Mouse (Mus musculus) liver, embryonic 14.5 days (tissue): ENCODE measurements around the gene Hist1h2ac. TPM values are rescaled to one million over a fixed set of nuclear protein-coding genes. Genes with fewer than 3 reads are reported as not detected.
A peak's percentile ranks its signal among the peaks of the same experiment; 100 is the strongest.

Source experiments
- ATAC-seq: fragments of 200-750 bp; cut with Nextera tagmentation; 2 replicates; pipeline ENCODE4 v1.8.0; 2017; ENCODE audit warnings: moderate number of reproducible peaks, mild to moderate bottlenecking, moderate library complexity; ENCODE audit not compliant: insufficient read depth
- DNase-seq, 3 experiments: peaks; one replicate each; pipeline ENCODE4 v3.0.0-alpha.2; 2012 to 2013; ENCODE audit warnings: low read depth in 3 of 3, low spot score in 3 of 3
- H3K27ac ChIP-seq: fragments of 300-500 bp; sonication (generic); 2 replicates; pipeline ENCODE4 v1.5.1; 2014; ENCODE audit warnings: moderate library complexity, mild to moderate bottlenecking, control low read depth, inconsistent platforms
- H3K27me3 ChIP-seq: fragments of 300-500 bp; sonication (generic); 2 replicates; pipeline ENCODE4 v1.6.1; 2014; ENCODE audit warnings: mild to moderate bottlenecking, low read length, moderate library complexity; ENCODE audit not compliant: control insufficient read depth, insufficient read depth
- H3K36me3 ChIP-seq: fragments of 300-500 bp; sonication (generic); replicated peaks from 2 replicates; pipeline ENCODE4 v1.6.1; 2014; ENCODE audit warnings: low read depth; ENCODE audit not compliant: control insufficient read depth, insufficient read depth
- H3K4me1 ChIP-seq, 2 experiments: fragments of 200-500 bp in 1 of 2; fragments of 300-500 bp in 1 of 2; sonication (generic) in 1 of 2; replicated peaks; 2 replicates each; pipeline ENCODE4 v1.6.1; 2012 to 2014; ENCODE audit warnings: antibody characterized with exemption in 1 of 2, inconsistent platforms in 1 of 2, low read length in 1 of 2; ENCODE audit not compliant: control insufficient read depth in 2 of 2, insufficient read depth in 2 of 2
- H3K4me2 ChIP-seq: fragments of 300-500 bp; sonication (generic); 2 replicates; pipeline ENCODE4 v1.6.1; 2014; ENCODE audit warnings: low read depth, mild to moderate bottlenecking, control low read depth, moderate library complexity
- H3K4me3 ChIP-seq, 2 experiments: fragments of 200-500 bp in 1 of 2; fragments of 300-500 bp in 1 of 2; sonication (generic) in 1 of 2; 2 replicates each; pipeline ENCODE4 v1.5.1; 2012 to 2014; ENCODE audit warnings: low read depth in 2 of 2, low read length in 2 of 2, mild to moderate bottlenecking in 2 of 2, control low read depth in 1 of 2, inconsistent platforms in 1 of 2, moderate library complexity in 1 of 2; ENCODE audit not compliant: insufficient read depth in 1 of 2
- H3K9ac ChIP-seq: fragments of 300-500 bp; sonication (generic); replicated peaks from 2 replicates; pipeline ENCODE4 v1.6.1; 2014; ENCODE audit warnings: mild to moderate bottlenecking, control low read depth, moderate library complexity
- H3K9me3 ChIP-seq: fragments of 300-500 bp; sonication (generic); 2 replicates; pipeline ENCODE4 v1.6.1; 2016; ENCODE audit warnings: low read length, mixed read lengths; ENCODE audit not compliant: control insufficient read depth
- CTCF ChIP-seq: IDR thresholded peaks from 2 replicates; pipeline ENCODE4 v1.5.1; 2016; ENCODE audit warnings: antibody characterized with exemption, low read depth, control low read depth
- EP300 ChIP-seq: IDR thresholded peaks from 2 replicates; pipeline ENCODE4 v1.6.1; 2016; ENCODE audit warnings: antibody characterized with exemption, low read depth
- WGBS: fragments of 180-500 bp; shearing (Covaris S2); extraction: QIAGEN DNeasy Blood & Tissue Kit; methylation state at CpG from one replicate; pipeline ENCODE4 v1.1.7; 2014; ENCODE audit not compliant: insufficient replicate concordance; 5-methylcytosine and 5-hydroxymethylcytosine counted together
- polyA plus RNA-seq, 2 experiments: library from polyadenylated mRNA; depleted of rRNA in 1 of 2; stranded (reverse) in 1 of 2; unstranded in 1 of 2; fragments of >200 nt; fragmentation: Nextera tagmentation in 1 of 2; extraction: Ambion mirVana in 1 of 2; gene quantifications; 2 replicates each; pipeline versions ENCODE4 v1.2.1 to v1.2.3; 2012 to 2014

The Hist1h2ac gene
- polyA plus RNA-seq, 2 experiments: 1.3 to 1.5 TPM

GRCm38 (mm10) chr13:23697491-23698299, 13.9 kb upstream of the Hist1h2ac start:
- peak overlapping the region; percentile 55 to 64 for H3K4me3 ChIP-seq
- peak overlapping the region; percentile 100 for H3K27ac ChIP-seq
- peak overlapping the region; percentile 69 for H3K4me2 ChIP-seq
- peak; percentile 68 for ATAC-seq
- peak; percentile 78 to 86 (median 84) for DNase-seq
- no peaks in the 10 kb centered on the region for H3K9me3 ChIP-seq
- peak; percentile 46 for TF ChIP-seq EP300
- TF ChIP-seq CTCF: peak; percentile 83
- no peaks in the 10 kb centered on the region for H3K36me3 ChIP-seq
- peak overlapping the region; percentile 94 for H3K9ac ChIP-seq
- H3K4me1 ChIP-seq: peaks cover 26% of the 10 kb centered on the region in 2 experiments
- no peaks in the 10 kb centered on the region for H3K27me3 ChIP-seq
- WGBS: under 1% methylated on average over 24 of the region's 32 CpGs

GRCm38 (mm10) chr13:23696061-23696474, 12.3 kb upstream of the Hist1h2ac start:
- peak overlapping the region; percentile 27 to 38 for H3K4me3 ChIP-seq

GRCm38 (mm10) chr13:23695514-23695913, 11.8 kb upstream of the Hist1h2ac start, which contains the start of gene Hist1h1t:
Gene Hist1h1t, plus strand, starts transcription at chr13:23695814.
- H3K36me3 ChIP-seq: no peaks in the 10 kb centered on the region
- peaks cover 21% of the 10 kb centered on the region in 2 experiments for H3K4me1 ChIP-seq
- TF ChIP-seq CTCF: no peak
- TF ChIP-seq EP300: no peak
- no peak for ATAC-seq
- peak within 1 kb of the TSS; percentile 94 for H3K9ac ChIP-seq
- H3K27ac ChIP-seq: peak within 1 kb of the TSS; percentile 100
- H3K4me3 ChIP-seq: peak within 1 kb of the TSS; percentile 27 to 38
- no peaks in the 10 kb centered on the region for H3K9me3 ChIP-seq
- no peaks in the 10 kb centered on the region for H3K27me3 ChIP-seq
- DNase-seq: no peak
- 46% methylated on average over 13 of the region's 13 CpGs for WGBS
- H3K4me2 ChIP-seq: peak within 1 kb of the TSS; percentile 69

More at GRCm38 (mm10) chr13:23696061-23696474, 12.3 kb upstream of the Hist1h2ac start:
- 29% methylated on average over 15 of the region's 15 CpGs for WGBS
- Histone ChIP-seq H3K27me3 (no peaks in the 10 kb centered on the region), H3K9ac (peak overlapping the region; percentile 94), H3K4me2 (peak overlapping the region; percentile 69), H3K27ac (peak overlapping the region; percentile 100), H3K4me1 (peaks cover 25 to 26% of the 10 kb centered on the region in 2 experiments), H3K9me3 (no peaks in the 10 kb centered on the region), H3K36me3 (no peaks in the 10 kb centered on the region)
- TF ChIP-seq EP300 (no peak), CTCF (no peak)
- DNase-seq (no peak), ATAC-seq (no peak)

DNA sequence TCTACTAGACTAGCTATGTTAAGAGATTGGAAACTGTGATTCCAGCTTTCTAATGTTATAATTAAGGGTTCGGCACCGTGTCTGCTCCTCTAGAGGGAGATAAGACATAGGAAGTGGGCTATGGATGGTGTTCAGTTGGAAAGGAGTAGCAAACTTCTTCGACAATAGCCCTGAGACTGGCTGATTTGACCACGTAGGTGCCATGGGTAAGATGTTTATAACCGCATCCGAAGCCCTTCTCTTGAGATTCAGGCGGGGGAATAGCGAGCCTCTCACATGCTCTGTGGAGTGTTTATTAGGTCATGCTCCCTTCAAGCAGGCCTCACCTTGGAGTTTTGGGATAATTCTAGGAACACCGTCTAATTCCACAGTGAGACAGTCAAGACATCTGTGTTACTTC, 11.2 kb upstream of the Hist1h2ac start:
- Histone ChIP-seq H3K36me3 (no peaks in the 10 kb centered on the region), H3K9ac (no peak overlapping the region), H3K4me1 (peaks cover 21% of the 10 kb centered on the region in 2 experiments), H3K4me2 (no peak overlapping the region; the same call in 1 of the 2 replicates), H3K4me3 (no peak overlapping the region), H3K27ac (no peak overlapping the region), H3K9me3 (no peaks in the 10 kb centered on the region), H3K27me3 (no peaks in the 10 kb centered on the region)
- DNase-seq (no peak), ATAC-seq (no peak)
- WGBS: 76% methylated on average over 9 of the region's 9 CpGs
- no peak for TF ChIP-seq EP300
- no peak for TF ChIP-seq CTCF

DNA sequence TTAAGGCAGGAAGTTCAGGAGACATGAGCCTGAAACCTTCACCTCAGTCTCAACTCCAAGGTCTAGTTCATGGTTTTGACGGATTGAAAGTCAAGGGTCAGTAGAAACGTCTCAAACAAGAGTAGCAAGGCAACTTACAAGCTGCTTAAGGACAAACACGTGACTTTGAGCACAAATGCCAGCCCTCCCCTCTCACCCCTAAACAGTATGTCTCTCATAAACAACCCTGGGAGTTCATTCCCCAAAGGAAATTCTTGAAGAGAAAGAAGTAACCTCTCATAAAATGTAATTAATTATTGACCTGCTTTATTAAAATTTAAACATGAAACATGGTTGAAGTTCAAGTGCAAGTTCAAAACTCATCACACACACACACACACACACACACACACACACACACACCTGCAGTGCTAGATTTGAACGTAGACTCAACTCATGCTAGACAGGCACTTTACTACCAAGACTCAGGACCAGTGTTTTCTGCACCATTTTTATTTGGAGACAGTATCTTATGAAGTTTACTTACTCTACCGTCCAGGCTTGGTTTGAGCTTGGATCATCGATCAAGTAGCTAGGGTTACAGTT, 10.2 kb upstream of the Hist1h2ac start:
- Histone ChIP-seq H3K4me1 (peaks cover 23 to 24% of the 10 kb centered on the region in 2 experiments), H3K27me3 (no peaks in the 10 kb centered on the region), H3K4me3 (no peak overlapping the region), H3K9ac (no peak overlapping the region), H3K36me3 (no peaks in the 10 kb centered on the region), H3K9me3 (no peaks in the 10 kb centered on the region), H3K4me2 (no peak overlapping the region), H3K27ac (no peak overlapping the region)
- no peak for DNase-seq
- WGBS: 73% methylated on average over 6 of the region's 6 CpGs
- TF ChIP-seq CTCF (no peak), EP300 (no peak)
- no peak for ATAC-seq
